Mouse (Mus musculus): ENCODE measurements around the gene Morn1. TPM values are rescaled to one million over a fixed set of nuclear protein-coding genes. Genes with fewer than 3 reads are reported as not detected.
A peak's percentile ranks its signal among the peaks of the same experiment; 100 is the strongest.

The Morn1 gene
- polyA plus RNA-seq, 1 experiment from 2014 or later, result 5.1 TPM

DNA sequence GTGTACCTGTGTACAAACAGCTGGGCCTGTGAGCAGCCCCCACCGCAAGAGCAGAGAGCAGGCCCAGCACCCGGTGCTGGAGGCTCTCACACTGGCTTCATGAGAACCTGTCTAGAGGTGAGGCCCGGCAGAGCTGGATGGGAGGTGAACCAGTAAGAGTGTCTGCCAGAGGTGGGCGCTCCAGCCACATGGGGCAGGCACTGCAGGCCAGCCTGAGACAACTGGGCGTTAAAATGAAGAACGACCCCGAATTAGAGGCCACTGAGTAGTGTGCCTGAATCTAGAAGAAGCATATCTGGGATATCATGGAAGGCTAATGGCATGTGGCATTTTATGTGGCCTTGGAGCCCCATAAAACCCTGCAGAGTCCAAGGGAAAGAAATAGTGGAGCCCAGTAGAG, 33.7 kb downstream of the Morn1 start:
- Histone ChIP-seq H3K9me3 (ENCODE audit: control insufficient read depth, low read length) (no peaks in the 10 kb centered on the region), H3K4me3 (ENCODE audit: low read depth, low read length) (no peak overlapping the region), H3K4me1 (ENCODE audit: control insufficient read depth, insufficient read depth, low read length) (peaks cover 7% of the 10 kb centered on the region; the same call in 1 of the 2 replicates), H3K27me3 (ENCODE audit: control insufficient read depth, insufficient read depth, low read length) (no peaks in the 10 kb centered on the region), H3K27ac (ENCODE audit: low read depth, low read length) (no peak overlapping the region), H3K36me3 (ENCODE audit: control insufficient read depth, insufficient read depth, low read length) (no peaks in the 10 kb centered on the region), H3K4me2 (no peak overlapping the region), H3K9ac (ENCODE audit: low read length) (no peak overlapping the region)
- WGBS, result 89% methylated on average over 7 of the region's 7 CpGs
- DNase-seq (ENCODE audit: low spot score, missing footprints) (no peak), ATAC-seq (ENCODE audit: low FRiP score) (no peak)

DNA sequence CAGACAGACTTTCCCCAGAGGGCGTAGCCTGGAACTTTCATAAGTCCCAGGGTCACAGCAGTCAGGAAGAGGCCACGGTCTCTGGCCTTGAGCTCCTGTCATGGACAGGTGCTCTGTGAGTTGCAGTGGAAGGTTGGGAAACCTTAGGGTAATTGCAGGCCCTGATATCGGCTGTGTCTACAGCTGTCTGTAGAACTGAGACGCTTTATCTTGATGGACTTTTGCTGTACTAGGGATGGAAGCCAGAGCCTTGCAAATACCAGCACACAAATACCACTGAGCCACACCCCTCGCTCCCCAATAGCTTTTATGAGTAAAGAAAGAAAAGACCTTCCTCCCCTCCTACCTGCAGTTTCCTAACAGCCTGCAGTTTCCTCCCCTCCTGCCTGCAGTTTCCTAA, 34.2 kb downstream of the Morn1 start:
- H3K4me1 ChIP-seq (ENCODE audit: control insufficient read depth, insufficient read depth, low read length), result peaks cover 7% of the 10 kb centered on the region; the same call in 1 of the 2 replicates
- H3K36me3 ChIP-seq (ENCODE audit: control insufficient read depth, insufficient read depth, low read length), result no peaks in the 10 kb centered on the region
- no peak for ATAC-seq (ENCODE audit: low FRiP score)
- WGBS, result 85% methylated on average over 5 of the region's 5 CpGs
- no peak overlapping the region for H3K9ac ChIP-seq (ENCODE audit: low read length)
- H3K9me3 ChIP-seq (ENCODE audit: control insufficient read depth, low read length), result no peaks in the 10 kb centered on the region
- H3K27me3 ChIP-seq (ENCODE audit: control insufficient read depth, insufficient read depth, low read length), result no peaks in the 10 kb centered on the region
- no peak for DNase-seq (ENCODE audit: low spot score, missing footprints)
- H3K4me3 ChIP-seq (ENCODE audit: low read depth, low read length), result no peak overlapping the region
- no peak overlapping the region for H3K4me2 ChIP-seq
- H3K27ac ChIP-seq (ENCODE audit: low read depth, low read length), result no peak overlapping the region

DNA sequence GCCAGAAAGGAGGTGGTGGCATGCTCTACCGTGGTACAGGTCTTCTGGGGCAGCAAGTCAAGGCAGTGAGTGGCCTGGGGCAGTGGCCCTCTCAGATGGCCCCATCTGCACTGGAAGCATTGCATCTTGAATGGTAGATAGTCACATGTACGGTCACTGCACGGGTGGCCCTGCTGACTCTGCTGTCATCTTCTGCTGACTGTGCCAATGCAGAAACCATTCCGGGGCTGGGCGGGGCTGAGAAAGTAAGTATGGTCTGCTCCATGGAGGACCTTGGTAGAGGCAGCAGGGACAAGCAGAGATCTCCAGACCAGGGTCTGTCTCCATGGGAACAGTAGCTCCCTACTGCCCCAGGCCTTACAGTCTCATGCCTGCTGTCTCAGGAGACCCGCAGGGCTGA, 34.8 kb downstream of the Morn1 start:
- peaks cover 7% of the 10 kb centered on the region; the same call in 1 of the 2 replicates for H3K4me1 ChIP-seq (ENCODE audit: control insufficient read depth, insufficient read depth, low read length)
- H3K4me2 ChIP-seq, result no peak overlapping the region
- H3K4me3 ChIP-seq (ENCODE audit: low read depth, low read length), result no peak overlapping the region
- no peak overlapping the region for H3K9ac ChIP-seq (ENCODE audit: low read length)
- H3K9me3 ChIP-seq (ENCODE audit: control insufficient read depth, low read length), result no peaks in the 10 kb centered on the region
- H3K36me3 ChIP-seq (ENCODE audit: control insufficient read depth, insufficient read depth, low read length), result no peaks in the 10 kb centered on the region
- 93% methylated on average over 6 of the region's 6 CpGs for WGBS
- ATAC-seq (ENCODE audit: low FRiP score), result no peak
- no peak overlapping the region for H3K27ac ChIP-seq (ENCODE audit: low read depth, low read length)
- DNase-seq (ENCODE audit: low spot score, missing footprints), result no peak
- H3K27me3 ChIP-seq (ENCODE audit: control insufficient read depth, insufficient read depth, low read length), result no peaks in the 10 kb centered on the region

DNA sequence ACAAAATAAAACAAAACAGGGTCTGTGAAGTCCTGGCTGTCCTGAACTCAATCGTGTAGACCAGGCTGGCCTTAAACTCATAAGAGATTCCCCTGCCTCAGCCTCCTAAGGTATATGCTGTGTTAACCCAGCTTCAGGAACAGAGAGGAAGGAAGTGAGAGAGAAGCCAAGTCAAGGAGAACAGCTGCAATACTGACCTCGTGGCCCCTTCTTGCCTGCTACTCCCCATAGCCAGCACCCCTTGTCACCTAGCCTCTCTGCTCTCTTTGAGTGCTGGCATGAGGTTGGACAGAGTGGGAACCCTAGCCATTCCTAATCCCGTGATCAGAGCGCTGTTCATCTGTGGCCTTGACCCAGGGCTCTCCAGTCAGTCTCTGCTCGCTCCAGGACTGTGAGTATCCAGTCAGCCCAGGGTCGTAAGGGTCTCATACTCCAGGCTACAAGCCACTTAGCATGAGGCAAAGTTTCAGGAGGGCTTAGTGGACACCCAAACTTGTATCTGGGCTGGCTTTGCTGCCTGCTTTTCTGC, 35.6 kb downstream of the Morn1 start:
- Histone ChIP-seq H3K27me3 (ENCODE audit: control insufficient read depth, insufficient read depth, low read length) (no peaks in the 10 kb centered on the region), H3K9me3 (ENCODE audit: control insufficient read depth, low read length) (no peaks in the 10 kb centered on the region), H3K9ac (ENCODE audit: low read length) (peak overlapping the region; percentile 13; the same call in 1 of the 2 replicates), H3K4me2 (no peak overlapping the region), H3K27ac (ENCODE audit: low read depth, low read length) (no peak overlapping the region), H3K4me1 (ENCODE audit: control insufficient read depth, insufficient read depth, low read length) (peaks cover 10% of the 10 kb centered on the region; the same call in 1 of the 2 replicates), H3K36me3 (ENCODE audit: control insufficient read depth, insufficient read depth, low read length) (no peaks in the 10 kb centered on the region), H3K4me3 (ENCODE audit: low read depth, low read length) (no peak overlapping the region)
- ATAC-seq (ENCODE audit: low FRiP score), result 0 out of 2 replicates have a peak, but pooled peaks have one; percentile 26
- 88% methylated on average over 6 of the region's 6 CpGs for WGBS
- DNase-seq (ENCODE audit: low spot score, missing footprints), result no peak

DNA sequence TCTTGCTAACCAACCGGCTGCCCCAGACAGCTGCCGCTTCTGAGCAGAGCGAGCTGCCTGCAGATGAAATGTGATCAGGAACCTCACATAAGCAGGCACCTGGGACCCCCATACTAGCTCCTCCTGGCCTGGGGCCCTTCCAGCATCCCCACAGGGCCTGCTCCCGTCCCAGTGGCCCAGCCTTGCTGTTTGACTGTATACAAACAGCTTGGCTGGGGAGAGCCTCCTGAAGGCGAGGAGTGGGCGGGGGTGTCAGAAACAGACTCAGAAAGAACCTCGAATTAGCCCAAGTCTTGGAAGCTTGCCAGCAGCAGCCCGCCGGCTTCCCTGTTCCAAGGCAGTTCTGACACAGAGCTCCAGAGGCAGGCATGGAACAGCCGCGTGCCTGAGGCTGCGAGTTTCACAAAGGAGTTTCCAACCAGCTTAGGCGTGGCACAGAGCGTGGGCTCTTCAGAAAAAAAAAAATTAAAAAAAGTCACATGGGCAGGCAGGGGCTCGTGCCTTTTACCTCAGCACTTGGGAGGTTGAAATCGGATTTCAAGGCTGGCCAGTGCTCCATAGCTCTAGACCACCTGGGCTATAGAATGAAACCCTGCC, 36.2 kb downstream of the Morn1 start:
- H3K4me3 ChIP-seq (ENCODE audit: low read depth, low read length), result no peak overlapping the region
- H3K36me3 ChIP-seq (ENCODE audit: control insufficient read depth, insufficient read depth, low read length), result no peaks in the 10 kb centered on the region
- ATAC-seq (ENCODE audit: low FRiP score), result peak; percentile 53; the same call in 1 of the 2 replicates
- H3K4me2 ChIP-seq, result no peak overlapping the region
- WGBS, result 54% methylated on average over 16 of the region's 16 CpGs
- DNase-seq (ENCODE audit: low spot score, missing footprints), result no peak
- H3K27me3 ChIP-seq (ENCODE audit: control insufficient read depth, insufficient read depth, low read length), result no peaks in the 10 kb centered on the region
- peaks cover 12% of the 10 kb centered on the region; the same call in 1 of the 2 replicates for H3K4me1 ChIP-seq (ENCODE audit: control insufficient read depth, insufficient read depth, low read length)
- no peaks in the 10 kb centered on the region for H3K9me3 ChIP-seq (ENCODE audit: control insufficient read depth, low read length)
- H3K27ac ChIP-seq (ENCODE audit: low read depth, low read length), result no peak overlapping the region
- peak overlapping the region; percentile 13; the same call in 1 of the 2 replicates for H3K9ac ChIP-seq (ENCODE audit: low read length)

DNA sequence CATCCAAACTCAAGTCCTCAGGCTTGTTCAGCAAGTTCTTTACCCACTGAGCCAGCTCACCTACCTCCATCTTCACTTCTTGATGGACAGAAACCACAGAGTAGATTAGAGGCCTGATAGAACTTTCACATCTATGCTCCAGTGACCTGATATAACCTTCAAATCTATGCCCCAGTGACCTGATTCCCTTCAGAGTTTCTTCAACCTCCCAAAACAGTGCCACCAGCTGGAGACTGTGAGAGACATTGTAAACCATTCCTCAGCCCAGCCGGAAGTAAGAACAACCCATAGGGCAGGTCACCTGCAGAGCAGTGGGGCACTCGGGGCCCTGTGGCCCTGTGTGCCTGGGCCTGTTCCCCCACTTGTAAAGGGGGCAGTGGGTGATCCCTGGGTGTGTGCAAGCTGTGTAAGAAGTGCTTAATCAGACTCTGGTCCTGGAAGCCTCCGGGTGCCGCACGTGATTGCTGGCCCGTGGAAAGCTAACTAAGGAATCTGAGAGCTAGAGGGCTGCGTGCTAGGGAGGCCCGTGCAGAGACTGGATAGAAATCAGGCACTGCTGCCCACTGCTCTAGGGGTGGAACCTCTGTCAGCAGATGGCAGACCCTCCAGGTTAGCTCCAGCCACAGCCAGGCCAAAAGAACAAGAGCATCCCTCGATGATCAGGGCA, 37.6 kb downstream of the Morn1 start:
- Histone ChIP-seq H3K9me3 (ENCODE audit: control insufficient read depth, low read length) (no peaks in the 10 kb centered on the region), H3K4me1 (ENCODE audit: control insufficient read depth, insufficient read depth, low read length) (peaks cover 12% of the 10 kb centered on the region; the same call in 1 of the 2 replicates), H3K27ac (ENCODE audit: low read depth, low read length) (no peak overlapping the region), H3K9ac (ENCODE audit: low read length) (no peak overlapping the region), H3K36me3 (ENCODE audit: control insufficient read depth, insufficient read depth, low read length) (no peaks in the 10 kb centered on the region), H3K27me3 (ENCODE audit: control insufficient read depth, insufficient read depth, low read length) (no peaks in the 10 kb centered on the region), H3K4me3 (ENCODE audit: low read depth, low read length) (no peak overlapping the region), H3K4me2 (no peak overlapping the region)
- ATAC-seq (ENCODE audit: low FRiP score), result no peak
- 70% methylated on average over 9 of the region's 9 CpGs for WGBS
- no peak for DNase-seq (ENCODE audit: low spot score, missing footprints)

DNA sequence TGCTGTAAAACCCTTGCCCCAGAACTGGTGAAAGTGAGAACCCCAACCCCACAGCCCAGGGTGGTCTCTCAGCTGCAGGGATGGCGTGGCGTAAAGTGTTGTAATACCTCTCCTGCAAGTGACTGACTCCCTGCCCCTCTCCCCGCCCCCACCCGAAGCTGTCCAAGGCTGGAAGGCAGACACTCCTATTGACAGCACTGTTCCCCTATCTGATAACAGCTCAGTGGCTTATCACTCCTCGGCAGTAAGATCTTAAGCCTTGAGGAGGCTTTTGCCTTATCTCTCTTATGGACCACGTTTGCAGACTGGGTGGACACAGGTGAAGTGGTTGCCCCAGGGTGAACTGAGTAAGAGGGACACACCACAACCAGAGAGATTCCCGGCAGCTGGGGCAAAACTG, 38.9 kb downstream of the Morn1 start:
- Histone ChIP-seq H3K36me3 (ENCODE audit: control insufficient read depth, insufficient read depth, low read length) (no peaks in the 10 kb centered on the region), H3K4me2 (no peak overlapping the region), H3K9ac (ENCODE audit: low read length) (no peak overlapping the region), H3K4me3 (ENCODE audit: low read depth, low read length) (no peak overlapping the region), H3K4me1 (ENCODE audit: control insufficient read depth, insufficient read depth, low read length) (peaks cover 12% of the 10 kb centered on the region; the same call in 1 of the 2 replicates), H3K27me3 (ENCODE audit: control insufficient read depth, insufficient read depth, low read length) (no peaks in the 10 kb centered on the region), H3K9me3 (ENCODE audit: control insufficient read depth, low read length) (no peaks in the 10 kb centered on the region), H3K27ac (ENCODE audit: low read depth, low read length) (no peak overlapping the region)
- WGBS, result 70% methylated on average over 7 of the region's 7 CpGs
- DNase-seq (ENCODE audit: low spot score, missing footprints) (no peak), ATAC-seq (ENCODE audit: low FRiP score) (no peak)

DNA sequence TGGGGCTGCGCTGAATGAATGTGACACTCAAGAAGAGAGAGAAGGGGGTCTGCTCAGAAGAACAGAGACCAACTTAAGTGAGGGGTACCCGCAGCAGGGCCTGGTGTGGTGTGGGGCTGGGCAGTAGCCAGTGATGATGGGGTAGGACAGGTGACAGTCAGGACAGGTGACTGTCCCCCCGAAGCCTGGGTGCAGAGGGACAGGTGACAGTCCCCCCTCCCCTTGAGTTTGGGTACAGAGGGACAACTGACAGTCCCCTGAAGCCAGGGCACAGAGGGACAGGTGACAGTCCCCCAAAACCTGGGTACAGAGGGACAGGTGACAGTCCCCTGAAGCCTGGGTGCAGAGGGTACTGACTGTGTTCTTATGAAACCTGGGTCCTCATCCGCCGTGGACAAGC, 39.8 kb downstream of the Morn1 start:
- Histone ChIP-seq H3K9me3 (ENCODE audit: control insufficient read depth, low read length) (no peaks in the 10 kb centered on the region), H3K9ac (ENCODE audit: low read length) (no peak overlapping the region), H3K27ac (ENCODE audit: low read depth, low read length) (no peak overlapping the region), H3K27me3 (ENCODE audit: control insufficient read depth, insufficient read depth, low read length) (no peaks in the 10 kb centered on the region), H3K36me3 (ENCODE audit: control insufficient read depth, insufficient read depth, low read length) (no peaks in the 10 kb centered on the region), H3K4me3 (ENCODE audit: low read depth, low read length) (no peak overlapping the region), H3K4me2 (no peak overlapping the region), H3K4me1 (ENCODE audit: control insufficient read depth, insufficient read depth, low read length) (peaks cover 12% of the 10 kb centered on the region; the same call in 1 of the 2 replicates)
- DNase-seq (ENCODE audit: low spot score, missing footprints), result no peak
- ATAC-seq (ENCODE audit: low FRiP score), result no peak
- WGBS, result 90% methylated on average over 5 of the region's 5 CpGs
